In the genomic region with DNA sequence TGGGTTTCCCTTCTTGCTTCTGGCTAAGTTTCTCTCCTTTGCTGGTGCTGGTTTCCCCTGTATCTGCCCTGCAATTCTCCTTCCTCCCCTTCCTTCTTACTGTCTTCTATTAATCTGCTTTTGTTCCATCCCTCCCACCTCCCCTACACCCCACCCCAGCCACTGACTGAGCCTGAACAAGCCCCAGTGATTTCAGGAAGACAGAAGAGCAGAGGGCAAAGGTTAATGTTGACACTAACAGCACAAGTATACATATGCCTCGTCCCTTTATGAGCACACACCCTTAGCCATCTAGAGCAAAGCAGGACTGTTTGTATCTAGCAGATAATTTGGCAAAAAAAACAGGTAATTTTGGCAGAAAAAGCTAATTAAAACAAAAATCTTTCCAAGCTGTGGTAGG, we compare ENCODE assay signal across 17 mouse cellular contexts.
"Had no signal": no experiment of that assay in that cellular context is flagged by ENCODE, and none has a peak within 500 bp of the region (broad histone marks: within the 10 kb centered on the region; RNA-seq: fewer than 3 reads in every experiment).

No protein-coding gene starts in this region.

- H3K4me2 ChIP-seq: kidney, embryonic 15.5 days; lung, embryonic 14.5 days; midbrain, embryonic 11.5 days had no signal

- H3K27ac ChIP-seq: kidney, embryonic 15.5 days; left cerebral cortex, adult 2 months; liver, embryonic 14.5 days had no signal

- H3K4me3 ChIP-seq: kidney, embryonic 15.5 days; left cerebral cortex, adult 2 months had no signal

- H3K27me3 ChIP-seq: kidney, embryonic 15.5 days had no signal

- H3K9me3 ChIP-seq: kidney, embryonic 15.5 days had no signal

- H3K9ac ChIP-seq: kidney, embryonic 15.5 days; liver, embryonic 14.5 days; lung, embryonic 14.5 days had no signal

- DNase-seq: kidney, adult 11 months; kidney, adult 8-10 months; kidney, postnatal 10 days; kidney, postnatal 36 days; layer of hippocampus, postnatal 36 days; lung, embryonic 14.5 days; lung, postnatal 14 days; lung, postnatal 4 days; midbrain, embryonic 14.5 days; right cerebral cortex, adult 18-20 months; right cerebral cortex, postnatal 14 days; right cerebral cortex, postnatal 4 days; thymus, postnatal 25 days had no signal
